In the genomic region with DNA sequence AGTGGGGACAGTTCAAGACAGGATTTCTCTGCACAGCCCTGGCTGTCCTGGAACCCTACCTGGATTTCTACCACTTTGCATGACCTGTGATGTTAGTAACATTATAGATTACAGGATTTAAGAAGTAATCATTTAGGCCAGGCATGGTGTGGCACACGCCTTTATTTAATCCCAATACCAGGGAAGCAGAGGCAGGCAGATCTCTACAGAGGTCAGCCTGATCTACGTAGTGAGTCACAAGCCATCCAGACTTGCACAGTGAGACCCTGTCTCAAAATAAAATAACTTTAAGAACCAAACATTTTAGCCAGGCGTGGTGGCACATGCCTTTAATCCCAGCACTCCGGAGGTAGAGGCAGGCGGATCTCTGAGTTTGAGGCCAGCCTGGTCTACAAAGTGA, we compare ENCODE assay signal across 36 mouse cellular contexts. TPM values are rescaled to one million over a fixed set of nuclear protein-coding genes. Genes with fewer than 3 reads are reported as not detected.
"Had no signal": no experiment of that assay in that cellular context is flagged by ENCODE, and none has a peak within 500 bp of the region (broad histone marks: within the 10 kb centered on the region; RNA-seq: fewer than 3 reads in every experiment).

No protein-coding gene starts in this region.

- DNase-seq: cerebellum, adult 2 months; cerebellum, adult 8-10 months; cerebellum, adult 9-10 months; cerebellum, adult 9-11 months; cerebellum, postnatal 14 days; cerebellum, postnatal 25 days; cerebellum, postnatal 36 days; embryo, embryonic 11 days; forebrain, postnatal 0 days; gastrocnemius, adult 2 months; gastrocnemius, postnatal 10 days; gastrocnemius, postnatal 14 days; gastrocnemius, postnatal 25 days; gastrocnemius, postnatal 36 days; heart, adult 18-20 months; heart, adult 2 months had no signal

- H3K9ac ChIP-seq: embryonic facial prominence, embryonic 12.5 days; embryonic facial prominence, embryonic 13.5 days; embryonic facial prominence, embryonic 15.5 days; forebrain, embryonic 12.5 days; forebrain, embryonic 13.5 days; forebrain, embryonic 15.5 days; forebrain, postnatal 0 days had no signal

- ATAC-seq: forebrain, embryonic 13.5 days; forebrain, embryonic 14.5 days; forebrain, embryonic 15.5 days; forebrain, embryonic 16.5 days; forebrain, postnatal 0 days had no signal

- H3K9me3 ChIP-seq: embryonic facial prominence, embryonic 10.5 days; embryonic facial prominence, embryonic 12.5 days; embryonic facial prominence, embryonic 13.5 days; embryonic facial prominence, embryonic 15.5 days; forebrain, embryonic 10.5 days; forebrain, embryonic 12.5 days; forebrain, embryonic 13.5 days; forebrain, embryonic 15.5 days had no signal

- H3K4me1 ChIP-seq: embryonic facial prominence, embryonic 10.5 days; embryonic facial prominence, embryonic 12.5 days; embryonic facial prominence, embryonic 13.5 days; embryonic facial prominence, embryonic 15.5 days; forebrain, embryonic 10.5 days; forebrain, embryonic 12.5 days; forebrain, embryonic 15.5 days had no signal

- H3K27me3 ChIP-seq: embryonic facial prominence, embryonic 12.5 days; embryonic facial prominence, embryonic 13.5 days; embryonic facial prominence, embryonic 15.5 days; forebrain, embryonic 12.5 days; forebrain, embryonic 13.5 days; forebrain, embryonic 15.5 days had no signal

- H3K4me2 ChIP-seq: embryonic facial prominence, embryonic 12.5 days; embryonic facial prominence, embryonic 13.5 days; embryonic facial prominence, embryonic 15.5 days; forebrain, embryonic 12.5 days; forebrain, embryonic 13.5 days; forebrain, embryonic 15.5 days had no signal

- H3K4me3 ChIP-seq: embryonic facial prominence, embryonic 10.5 days; embryonic facial prominence, embryonic 12.5 days; embryonic facial prominence, embryonic 13.5 days; embryonic facial prominence, embryonic 15.5 days; erythroblast, embryonic 14.5 days; forebrain, embryonic 10.5 days; forebrain, embryonic 12.5 days; forebrain, embryonic 13.5 days; forebrain, embryonic 15.5 days; gastrocnemius, adult 2 months; heart, adult 2 months had no signal

- H3K27ac ChIP-seq: embryonic facial prominence, embryonic 10.5 days; embryonic facial prominence, embryonic 12.5 days; embryonic facial prominence, embryonic 13.5 days; embryonic facial prominence, embryonic 15.5 days; forebrain, embryonic 10.5 days; forebrain, embryonic 12.5 days; forebrain, embryonic 13.5 days; forebrain, embryonic 15.5 days; gastrocnemius, adult 2 months; heart, adult 2 months had no signal

RNA-seq across cellular contexts. Expression of a gene that starts 14.8 kb away (rescaled TPM):
- total RNA-seq: common myeloid progenitor, adult 5-6 weeks; forebrain, postnatal 0 days; gastrocnemius, adult 18-20 months; gastrocnemius, adult 2 months; gastrocnemius, adult 8-10 months; gastrocnemius, postnatal 10 days; gastrocnemius, postnatal 14 days; gastrocnemius, postnatal 25 days; gastrocnemius, postnatal 36 days; granulocyte monocyte progenitor cell, adult 5-6 weeks; heart, adult 18-20 months; heart, adult 2 months; heart, adult 8-10 months had no signal
- polyA plus RNA-seq: cerebellum, adult 2 months; cortical plate, adult 2 months; embryonic facial prominence, embryonic 10.5 days; embryonic facial prominence, embryonic 11.5 days; embryonic facial prominence, embryonic 12.5 days; embryonic facial prominence, embryonic 13.5 days; erythroblast, embryonic 14.5 days; forebrain, embryonic 10.5 days; forebrain, embryonic 11.5 days; forebrain, embryonic 12.5 days; forebrain, embryonic 13.5 days; forebrain, embryonic 14.5 days; forebrain, embryonic 15.5 days; forebrain, embryonic 16.5 days; forebrain, postnatal 0 days; gonadal fat pad, adult 2 months; heart, adult 2 months had no signal
